Mouse (Mus musculus) neural tube, embryonic 11.5 days (tissue): ENCODE results near the gene Hbs1l. TPM values are rescaled to one million over a fixed set of nuclear protein-coding genes. Genes with fewer than 3 reads are reported as not detected.

Experiments used
- ATAC-seq: fragments of 200-750 bp; cut with Nextera tagmentation; 2 replicates; pipeline ENCODE4 v1.8.0; 2017; ENCODE audit warnings: moderate number of reproducible peaks, mild to moderate bottlenecking, moderate TSS enrichment, moderate library complexity; ENCODE audit not compliant: insufficient read depth, low FRiP score, low TSS enrichment
- DNase-seq: peaks from one replicate; pipeline ENCODE4 v3.0.0-alpha.2; 2015; ENCODE audit warnings: low spot score
- H3K27ac ChIP-seq: fragments of 300-500 bp; sonication (generic); 2 replicates; pipeline ENCODE4 v1.5.1; 2014; ENCODE audit warnings: low read depth, mild to moderate bottlenecking, low read length
- H3K27me3 ChIP-seq: fragments of 300-500 bp; sonication (generic); 2 replicates; pipeline ENCODE4 v1.6.1; 2014; ENCODE audit warnings: mild to moderate bottlenecking, low read length, mixed read lengths; ENCODE audit not compliant: control insufficient read depth, insufficient read depth
- H3K36me3 ChIP-seq: fragments of 300-500 bp; sonication (generic); 2 replicates; pipeline ENCODE4 v1.6.1; 2014; ENCODE audit warnings: mild to moderate bottlenecking, low read length, moderate library complexity, mixed read lengths; ENCODE audit not compliant: control insufficient read depth, insufficient read depth
- H3K4me1 ChIP-seq: fragments of 300-500 bp; sonication (generic); 2 replicates; pipeline ENCODE4 v1.6.1; 2014; ENCODE audit warnings: low read length, mixed read lengths; ENCODE audit not compliant: control insufficient read depth, insufficient read depth
- H3K4me2 ChIP-seq: fragments of 300-500 bp; sonication (generic); 2 replicates; pipeline ENCODE4 v1.6.1; 2014; ENCODE audit warnings: low read depth, mild to moderate bottlenecking, moderate library complexity
- H3K4me3 ChIP-seq: fragments of 300-500 bp; sonication (generic); 2 replicates; pipeline ENCODE4 v1.5.1; 2014; ENCODE audit warnings: low read depth, low read length
- H3K9ac ChIP-seq: fragments of 300-500 bp; sonication (generic); 2 replicates; pipeline ENCODE4 v1.6.1; 2014; ENCODE audit warnings: mild to moderate bottlenecking, low read length
- H3K9me3 ChIP-seq: fragments of 300-500 bp; sonication (generic); 2 replicates; pipeline ENCODE4 v1.6.1; 2016; ENCODE audit warnings: low read length; ENCODE audit not compliant: control insufficient read depth
- WGBS: fragments of 180-500 bp; shearing (Covaris S2); extraction: QIAGEN DNeasy Blood & Tissue Kit; methylation state at CpG from one replicate; pipeline ENCODE4 v1.1.7; 2014; 5-methylcytosine and 5-hydroxymethylcytosine counted together
- polyA plus RNA-seq: library from polyadenylated mRNA; unstranded; fragments of >200 nt; fragmentation: Nextera tagmentation; extraction: Ambion mirVana; gene quantifications from 2 replicates; pipeline ENCODE4 v1.2.1, GENCODE M21; 2014

Hbs1l gene
- polyA plus RNA-seq, 1 experiment from 2014 or later = 131 TPM

- Histone ChIP-seq H3K27ac (no peak overlapping the region), H3K9ac (no peak overlapping the region), H3K4me3 (no peak overlapping the region), H3K4me1 (no peaks in the 10 kb centered on the region), H3K4me2 (no peak overlapping the region), H3K9me3 (no peaks in the 10 kb centered on the region), H3K27me3 (no peaks in the 10 kb centered on the region), H3K36me3 (no peaks in the 10 kb centered on the region; the same call in 1 of the 2 replicates)
- no peak for DNase-seq
- no peak for ATAC-seq
- 95% methylated on average over 6 of the region's 6 CpGs for WGBS
Measured at GRCm38 (mm10) chr10:21326352-21326751, 30.6 kb downstream of the Hbs1l start.

GRCm38 (mm10) chr10:21327605-21328135 lies 31.9 kb downstream of the Hbs1l start:
- no peaks in the 10 kb centered on the region for H3K27me3 ChIP-seq
- no peak overlapping the region for H3K27ac ChIP-seq
- H3K4me2 ChIP-seq = no peak overlapping the region
- ATAC-seq = no peak
- no peak overlapping the region for H3K4me3 ChIP-seq
- WGBS = 90% methylated on average over 7 of the region's 7 CpGs
- no peaks in the 10 kb centered on the region for H3K4me1 ChIP-seq
- no peaks in the 10 kb centered on the region; the same call in 1 of the 2 replicates for H3K36me3 ChIP-seq
- H3K9me3 ChIP-seq = no peaks in the 10 kb centered on the region
- no peak overlapping the region for H3K9ac ChIP-seq
- no peak for DNase-seq

GRCm38 (mm10) chr10:21334349-21335105 lies 38.7 kb downstream of the Hbs1l start:
- Histone ChIP-seq H3K9ac (no peak overlapping the region), H3K9me3 (no peaks in the 10 kb centered on the region), H3K4me1 (no peaks in the 10 kb centered on the region), H3K27me3 (no peaks in the 10 kb centered on the region), H3K4me3 (no peak overlapping the region), H3K36me3 (peaks cover 6% of the 10 kb centered on the region), H3K27ac (no peak overlapping the region), H3K4me2 (no peak overlapping the region)
- no peak for ATAC-seq
- DNase-seq = no peak
- 88% methylated on average over 7 of the region's 7 CpGs for WGBS

GRCm38 (mm10) chr10:21335534-21335933 lies 39.8 kb downstream of the Hbs1l start:
- no peak for DNase-seq
- Histone ChIP-seq H3K9ac (no peak overlapping the region), H3K9me3 (no peaks in the 10 kb centered on the region), H3K36me3 (peaks cover 6% of the 10 kb centered on the region), H3K27me3 (no peaks in the 10 kb centered on the region), H3K27ac (no peak overlapping the region), H3K4me1 (no peaks in the 10 kb centered on the region), H3K4me3 (no peak overlapping the region), H3K4me2 (no peak overlapping the region)
- no peak for ATAC-seq
- WGBS = 95% methylated on average over 5 of the region's 5 CpGs

- Histone ChIP-seq H3K4me1 (no peaks in the 10 kb centered on the region), H3K9ac (no peak overlapping the region), H3K27me3 (no peaks in the 10 kb centered on the region), H3K4me3 (no peak overlapping the region), H3K4me2 (no peak overlapping the region), H3K27ac (no peak overlapping the region), H3K36me3 (peaks cover 11% of the 10 kb centered on the region), H3K9me3 (no peaks in the 10 kb centered on the region)
- DNase-seq (no peak), ATAC-seq (no peak)
- WGBS = 63% methylated on average over 2 of the region's 2 CpGs
Measured at GRCm38 (mm10) chr10:21337191-21337590, 41.4 kb downstream of the Hbs1l start.

DNA sequence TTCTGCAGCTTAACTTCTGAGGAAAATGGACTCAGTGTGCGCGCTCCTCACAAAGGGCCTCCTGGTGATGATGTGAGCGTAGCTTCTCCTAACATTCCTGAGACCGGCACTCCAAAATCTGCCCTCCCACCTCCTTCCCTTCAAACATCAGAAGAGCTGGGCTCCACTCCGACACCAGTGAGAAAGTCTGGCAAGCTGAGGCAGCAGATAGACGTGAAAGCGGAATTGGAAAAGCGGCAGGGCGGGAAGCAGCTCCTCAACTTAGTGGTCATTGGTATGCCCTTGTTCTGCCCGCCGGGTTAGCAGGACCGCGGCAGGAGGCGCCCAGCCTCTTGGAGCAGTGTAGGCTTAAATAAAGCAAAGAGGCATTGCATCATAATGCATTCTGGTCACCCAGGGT lies 45.9 kb downstream of the Hbs1l start:
- DNase-seq (no peak), ATAC-seq (no peak)
- Histone ChIP-seq H3K9me3 (no peaks in the 10 kb centered on the region), H3K36me3 (peaks cover 11% of the 10 kb centered on the region), H3K4me3 (no peak overlapping the region), H3K4me1 (no peaks in the 10 kb centered on the region), H3K4me2 (no peak overlapping the region), H3K27me3 (no peaks in the 10 kb centered on the region), H3K27ac (no peak overlapping the region), H3K9ac (no peak overlapping the region)
- 90% methylated on average over 14 of the region's 14 CpGs for WGBS

DNA sequence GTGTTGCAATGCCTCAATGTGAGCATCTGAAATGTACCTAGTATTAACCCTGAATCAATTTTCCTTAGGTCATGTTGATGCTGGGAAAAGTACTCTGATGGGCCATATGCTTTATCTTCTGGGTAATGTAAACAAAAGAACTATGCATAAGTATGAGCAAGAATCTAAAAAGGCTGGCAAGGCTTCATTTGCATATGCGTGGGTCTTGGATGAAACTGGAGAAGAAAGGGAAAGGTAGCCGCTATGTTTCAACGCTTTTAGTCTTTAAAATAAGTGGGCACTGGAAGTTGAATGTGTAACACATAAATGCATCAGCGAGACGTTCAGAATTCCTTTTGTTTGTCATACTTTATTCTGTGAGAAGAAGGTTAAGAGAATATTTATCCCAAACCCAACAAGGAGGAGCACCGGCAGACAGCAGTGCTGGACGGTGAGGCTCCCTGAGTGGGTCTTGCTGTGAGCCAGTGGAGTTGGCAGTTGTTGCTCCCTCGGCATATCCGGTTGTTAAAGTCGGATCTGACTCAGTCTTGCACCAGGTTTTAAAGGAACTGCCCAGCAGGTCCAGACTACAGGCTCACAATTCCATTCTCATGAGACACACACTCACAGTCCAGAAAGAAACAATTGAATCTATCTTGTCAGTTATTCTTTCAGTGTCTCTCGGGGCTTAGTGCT lies 46.7 kb downstream of the Hbs1l start:
- no peak overlapping the region for H3K27ac ChIP-seq
- H3K4me3 ChIP-seq = no peak overlapping the region
- peaks cover 9% of the 10 kb centered on the region for H3K36me3 ChIP-seq
- ATAC-seq (no peak), DNase-seq (no peak)
- no peaks in the 10 kb centered on the region for H3K4me1 ChIP-seq
- no peak overlapping the region for H3K9ac ChIP-seq
- 92% methylated on average over 11 of the region's 11 CpGs for WGBS
- no peaks in the 10 kb centered on the region for H3K9me3 ChIP-seq
- H3K4me2 ChIP-seq = no peak overlapping the region
- H3K27me3 ChIP-seq = no peaks in the 10 kb centered on the region

DNA sequence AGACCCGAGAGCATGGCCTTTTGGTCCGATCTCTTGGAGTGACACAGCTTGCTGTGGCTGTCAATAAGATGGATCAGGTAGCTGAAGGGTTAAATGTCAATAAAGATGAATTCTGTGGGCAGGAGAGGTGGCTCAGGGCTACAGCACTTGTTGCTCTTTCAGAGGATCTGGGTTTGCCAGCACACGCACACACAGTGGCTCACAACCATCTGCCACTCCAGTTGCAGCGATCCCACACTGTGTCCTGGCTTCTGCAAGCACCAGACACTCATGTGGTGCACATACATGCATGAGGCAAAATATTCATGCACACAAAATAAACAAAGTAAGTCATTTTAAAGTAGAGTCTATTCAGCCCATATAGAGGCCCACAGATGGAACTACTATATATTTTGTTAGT lies 51.6 kb downstream of the Hbs1l start:
- Histone ChIP-seq H3K4me3 (no peak overlapping the region), H3K27ac (no peak overlapping the region), H3K9me3 (no peaks in the 10 kb centered on the region), H3K9ac (no peak overlapping the region), H3K4me2 (no peak overlapping the region), H3K4me1 (no peaks in the 10 kb centered on the region), H3K27me3 (no peaks in the 10 kb centered on the region), H3K36me3 (peaks cover 5% of the 10 kb centered on the region; the same call in 1 of the 2 replicates)
- ATAC-seq (no peak), DNase-seq (no peak)
- WGBS = 91% methylated on average over 4 of the region's 4 CpGs

DNA sequence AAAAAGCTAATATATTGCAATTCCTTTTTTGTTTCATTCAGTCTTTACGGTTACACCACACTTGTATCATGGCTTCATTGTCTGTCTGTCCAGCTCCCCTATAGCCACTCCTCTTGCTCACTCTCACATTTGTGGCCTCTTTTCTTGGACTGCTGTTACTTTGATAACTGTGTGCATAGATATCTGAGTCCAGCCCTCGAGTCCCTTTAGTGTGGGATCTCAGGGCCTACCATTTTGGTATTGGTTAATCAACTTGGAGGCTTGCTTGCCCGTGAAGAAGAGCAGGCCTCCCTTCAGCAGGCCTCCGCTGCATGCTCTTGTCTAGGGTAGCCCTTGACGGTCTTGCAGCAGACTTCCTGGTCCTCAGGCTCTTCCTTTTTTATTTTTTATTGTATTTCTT lies 53.7 kb downstream of the Hbs1l start:
- no peaks in the 10 kb centered on the region for H3K9me3 ChIP-seq
- H3K4me3 ChIP-seq = no peak overlapping the region
- no peaks in the 10 kb centered on the region for H3K4me1 ChIP-seq
- ATAC-seq = no peak
- DNase-seq = no peak
- WGBS = 97% methylated on average over 5 of the region's 5 CpGs
- no peak overlapping the region for H3K27ac ChIP-seq
- peaks cover 5% of the 10 kb centered on the region; the same call in 1 of the 2 replicates for H3K36me3 ChIP-seq
- H3K4me2 ChIP-seq = no peak overlapping the region
- H3K9ac ChIP-seq = no peak overlapping the region
- no peaks in the 10 kb centered on the region for H3K27me3 ChIP-seq
